Mouse (Mus musculus): Measurements from ENCODE around the gene Slc22a13. TPM values are rescaled to one million over a fixed set of nuclear protein-coding genes. Genes with fewer than 3 reads are reported as not detected.
"Not testable (repeated sequence)": the region's sequence is repeated elsewhere in the genome, so short reads cannot be mapped to it uniquely, and the experiment has no call there.

Slc22a13 gene
- total RNA-seq (2021) = not detected

DNA sequence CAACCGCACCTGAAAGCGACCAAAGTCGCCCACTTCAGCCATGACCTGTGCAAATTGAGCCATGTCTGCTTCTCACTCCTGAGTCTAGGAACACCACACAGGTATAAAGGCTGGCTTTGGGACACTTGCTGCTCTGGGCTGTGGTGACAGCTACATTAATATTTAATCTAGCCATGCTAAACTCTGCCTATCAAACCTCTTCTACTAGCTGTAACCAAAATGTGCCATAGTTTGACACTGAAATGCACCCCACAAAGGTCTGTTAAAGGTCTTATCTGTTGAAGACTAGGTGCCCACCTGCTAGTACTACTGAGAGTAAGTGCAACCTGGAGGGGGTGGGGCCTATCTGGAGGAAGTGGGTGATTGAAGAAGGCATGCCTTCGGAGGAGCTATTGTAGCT lies at the start of gene Slc22a13:
TSS of gene Slc22a13 (minus strand) at position 101 of the 400 bp plus-strand sequence.
- intact Hi-C loops (cut with DNase I) = no loop called here
- no peak for DNase-seq (ENCODE audit: low spot score in 2 of 2)

GRCm38 (mm10) chr9:119258128-119258527 lies 49.2 kb upstream of the Slc22a13 start:
- intact Hi-C loops (cut with DNase I) = loop anchor here (10.0 kb wide), 1 partner anchor 177 kb away; no protein-coding TSS in a partner anchor

GRCm38 (mm10) chr9:119256161-119256560 lies 47.3 kb upstream of the Slc22a13 start:
- no peak for DNase-seq (ENCODE audit: low spot score in 2 of 2)
- intact Hi-C loops (cut with DNase I) = loop anchor here (10.0 kb wide), 1 partner anchor 179 kb away; no protein-coding TSS in a partner anchor

More at GRCm38 (mm10) chr9:119258128-119258527, 49.2 kb upstream of the Slc22a13 start:
- DNase-seq (ENCODE audit: low spot score in 2 of 2) = no peak

- intact Hi-C loops (cut with DNase I) = loop anchor here (10.0 kb wide), 1 partner anchor 180 kb away; no protein-coding TSS in a partner anchor
- no peak for DNase-seq (ENCODE audit: low spot score in 2 of 2)
These were observed 46.2 kb upstream of the Slc22a13 start for GRCm38 (mm10) chr9:119255096-119255495.

GRCm38 (mm10) chr9:119254187-119254586 lies 45.3 kb upstream of the Slc22a13 start:
- intact Hi-C loops (cut with DNase I) = loop anchor here (10.0 kb wide), 1 partner anchor 181 kb away; no protein-coding TSS in a partner anchor

GRCm38 (mm10) chr9:119247996-119248395 lies 39.1 kb upstream of the Slc22a13 start:
- intact Hi-C loops (cut with DNase I) = no loop called here
- DNase-seq (ENCODE audit: low spot score in 2 of 2) = no peak

More at GRCm38 (mm10) chr9:119254187-119254586, 45.3 kb upstream of the Slc22a13 start:
- no peak for DNase-seq (ENCODE audit: low spot score in 2 of 2)

DNA sequence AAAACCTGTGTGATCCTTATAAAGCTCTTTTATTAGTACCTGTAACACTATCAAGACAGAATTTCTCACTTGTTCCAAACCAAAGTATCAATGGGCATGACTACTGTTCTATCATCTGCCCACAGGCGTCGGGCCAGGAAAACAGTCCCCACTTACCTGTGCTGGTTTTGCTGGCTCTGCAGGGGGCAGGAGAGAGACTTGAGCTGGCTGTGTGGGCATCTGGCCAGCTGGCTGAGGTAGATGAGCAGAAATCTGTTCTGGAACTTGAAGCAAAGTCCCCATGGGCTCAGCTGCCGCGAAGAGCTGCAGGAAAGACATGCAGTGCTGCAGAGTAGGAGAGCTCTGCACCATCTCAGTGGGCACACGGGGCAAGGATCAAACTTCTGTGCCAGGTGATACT lies 37.9 kb upstream of the Slc22a13 start:
- intact Hi-C loops (cut with DNase I) = no loop called here
- no peak for DNase-seq (ENCODE audit: low spot score in 2 of 2)

GRCm38 (mm10) chr9:119243981-119244380 lies 35.1 kb upstream of the Slc22a13 start:
- no peak for DNase-seq (ENCODE audit: low spot score in 2 of 2)
- intact Hi-C loops (cut with DNase I) = no loop called here

- intact Hi-C loops (cut with DNase I) = no loop called here
- DNase-seq (ENCODE audit: low spot score in 2 of 2) = no peak
These were observed 32.4 kb upstream of the Slc22a13 start for GRCm38 (mm10) chr9:119241169-119241865.

GRCm38 (mm10) chr9:119240286-119240997 lies 31.5 kb upstream of the Slc22a13 start:
- DNase-seq (ENCODE audit: low spot score in 2 of 2) = peak; percentile 11 to 22
- intact Hi-C loops (cut with DNase I) = no loop called here

DNA sequence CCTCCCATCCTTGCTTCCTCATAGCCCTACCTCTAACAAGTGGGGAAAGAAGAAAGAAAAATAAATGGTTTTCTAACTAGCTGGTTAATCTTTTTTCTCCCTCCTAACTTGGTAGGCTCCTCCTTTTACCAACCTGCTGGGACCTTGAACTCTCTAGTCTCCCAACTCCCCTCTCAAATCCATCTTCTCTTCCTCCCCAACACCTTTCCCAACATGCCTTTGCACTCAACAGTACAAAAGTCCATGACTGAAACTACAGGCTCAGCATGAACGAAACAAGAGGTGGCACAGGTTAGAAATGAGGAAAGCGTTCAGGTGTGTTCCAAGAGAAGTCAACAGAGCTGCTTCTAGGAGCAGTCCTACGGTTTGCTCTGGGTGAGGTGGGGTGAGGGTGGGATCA lies 30.4 kb upstream of the Slc22a13 start:
- intact Hi-C loops (cut with DNase I) = no loop called here
- no peak for DNase-seq (ENCODE audit: low spot score in 2 of 2)

GRCm38 (mm10) chr9:119238796-119239195 lies 29.9 kb upstream of the Slc22a13 start:
- DNase-seq (ENCODE audit: low spot score in 2 of 2) = no peak

DNA sequence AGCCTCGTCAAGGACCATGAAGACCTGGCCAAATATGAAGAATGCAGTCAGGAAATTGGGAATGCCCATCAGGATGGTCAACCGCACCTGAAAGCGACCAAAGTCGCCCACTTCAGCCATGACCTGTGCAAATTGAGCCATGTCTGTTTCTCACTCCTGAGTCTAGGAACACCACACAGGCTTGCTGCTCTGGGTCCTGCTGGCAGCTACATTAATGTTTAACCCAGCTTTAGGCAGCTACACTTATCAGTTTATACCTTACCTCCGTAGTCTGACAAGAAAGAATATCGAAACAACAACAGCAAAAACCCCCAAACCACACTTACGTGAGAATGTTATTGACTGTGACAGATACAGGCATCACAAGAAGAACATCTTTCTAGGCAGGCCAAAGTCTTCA lies 22.7 kb upstream of the Slc22a13 start:
- DNase-seq (ENCODE audit: low spot score in 2 of 2) = no peak
- intact Hi-C loops (cut with DNase I) = no loop called here

More at GRCm38 (mm10) chr9:119238796-119239195, 29.9 kb upstream of the Slc22a13 start:
- intact Hi-C loops (cut with DNase I) = no loop called here

DNA sequence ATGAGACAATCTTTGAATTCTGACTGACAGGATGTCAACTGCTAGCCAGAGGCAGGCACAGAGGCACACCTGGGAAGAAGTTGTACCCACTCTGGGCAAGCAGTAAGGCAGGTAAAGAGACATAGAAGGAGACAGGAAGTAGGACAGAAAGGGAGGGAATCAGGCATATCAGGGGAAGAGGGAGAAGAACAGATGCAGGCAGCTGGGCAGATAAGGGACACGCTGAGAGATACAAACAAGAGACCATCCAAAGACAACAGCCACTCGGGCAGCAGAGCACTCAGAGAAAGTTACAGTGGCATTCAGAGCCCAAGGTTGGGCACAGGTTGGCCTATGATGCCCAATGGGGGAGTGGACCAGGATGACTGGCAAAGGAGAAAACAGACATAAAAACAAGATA lies 21.9 kb upstream of the Slc22a13 start:
- DNase-seq (ENCODE audit: low spot score in 2 of 2) = no peak
- intact Hi-C loops (cut with DNase I) = no loop called here

DNA sequence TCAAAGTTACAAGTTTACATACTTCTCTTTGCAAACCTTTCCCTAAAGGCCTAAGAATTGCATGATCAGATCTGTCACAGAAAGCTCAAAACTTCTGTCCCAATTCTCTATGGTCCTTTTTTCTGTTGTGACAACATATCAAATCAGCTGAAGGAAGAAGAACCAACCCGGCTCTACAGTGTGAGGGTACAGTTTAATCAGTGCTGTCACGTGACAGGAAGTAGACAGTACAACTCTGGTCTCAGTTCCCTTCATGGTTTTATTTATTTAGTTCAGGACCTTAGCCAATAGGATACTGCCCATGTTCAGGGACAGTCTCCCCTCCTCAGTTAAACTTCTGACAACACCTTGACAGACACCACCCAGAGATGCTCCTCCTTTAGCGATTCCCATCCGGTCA lies 11.4 kb upstream of the Slc22a13 start:
- intact Hi-C loops (cut with DNase I) = no loop called here
- DNase-seq (ENCODE audit: low spot score in 2 of 2) = no peak

DNA sequence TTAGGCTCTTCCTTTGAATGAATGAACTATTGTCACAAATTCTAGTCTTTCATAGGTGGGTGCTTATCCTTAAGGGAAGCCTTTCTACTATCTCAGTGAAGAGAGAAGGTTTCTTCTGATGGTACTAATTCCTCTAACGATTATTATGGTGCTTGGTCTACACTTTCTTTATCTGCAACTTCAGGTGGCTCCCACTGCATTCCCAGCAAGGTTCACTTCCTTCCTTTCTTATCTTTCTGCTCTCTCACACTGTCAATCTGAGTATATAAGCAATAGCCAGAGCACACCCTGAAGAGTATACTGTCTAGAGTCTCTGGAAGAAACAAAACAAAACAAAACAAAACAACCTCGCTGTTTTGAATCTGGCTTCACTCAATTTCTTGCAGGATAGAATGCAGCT lies 10.8 kb upstream of the Slc22a13 start:
- DNase-seq (ENCODE audit: low spot score in 2 of 2) = no peak
- intact Hi-C loops (cut with DNase I) = no loop called here

- intact Hi-C loops (cut with DNase I); DNase-seq (ENCODE audit: low spot score in 2 of 2): not testable (repeated sequence)
These were observed 6.4 kb upstream of the Slc22a13 start for GRCm38 (mm10) chr9:119215341-119215740.

DNA sequence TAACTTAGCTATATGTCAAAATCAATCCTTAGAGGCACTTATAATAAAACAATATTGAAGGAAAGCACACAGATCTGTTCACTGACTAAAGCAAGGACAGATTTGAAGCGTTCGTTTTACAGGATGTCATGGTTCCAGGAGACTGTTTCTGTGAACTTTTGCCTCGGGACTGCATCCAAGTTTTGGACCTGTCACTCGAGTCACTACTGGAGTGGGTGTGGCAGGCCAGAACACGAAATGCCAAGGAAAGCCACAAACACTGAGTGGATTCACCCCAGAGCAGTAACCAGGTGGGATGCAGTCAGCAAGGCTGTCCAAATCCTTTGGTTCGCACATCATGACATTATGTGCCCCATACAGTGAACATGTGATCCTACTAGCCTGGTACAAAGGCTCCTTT lies 5.7 kb upstream of the Slc22a13 start:
- DNase-seq (ENCODE audit: low spot score in 2 of 2) = no peak
- intact Hi-C loops (cut with DNase I) = no loop called here

GRCm38 (mm10) chr9:119212996-119213395 lies 4.1 kb upstream of the Slc22a13 start:
- intact Hi-C loops (cut with DNase I) = no loop called here

DNA sequence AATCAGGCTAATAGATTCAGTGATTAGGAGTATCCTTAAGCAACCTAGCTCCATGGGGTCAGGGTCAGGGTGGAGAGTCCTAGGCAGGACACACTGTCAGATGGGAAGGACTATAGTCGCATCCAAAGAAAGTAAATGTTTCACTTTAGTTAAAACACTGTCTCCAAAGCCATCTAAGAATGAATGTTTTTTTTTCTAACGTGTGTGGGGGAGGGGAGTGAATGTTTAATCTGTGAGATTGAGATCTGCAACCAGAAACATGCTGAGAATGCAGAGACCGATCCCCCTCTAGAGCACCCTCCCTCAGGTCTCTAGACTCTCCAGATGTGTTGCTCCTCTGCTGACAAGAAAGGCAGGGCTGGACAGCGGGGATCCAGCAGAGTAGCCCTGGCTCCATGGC lies 1.8 kb downstream of the Slc22a13 start:
- intact Hi-C loops (cut with DNase I) = no loop called here
- DNase-seq (ENCODE audit: low spot score in 2 of 2) = no peak

More at GRCm38 (mm10) chr9:119212996-119213395, 4.1 kb upstream of the Slc22a13 start:
- DNase-seq (ENCODE audit: low spot score in 2 of 2) = no peak

DNA sequence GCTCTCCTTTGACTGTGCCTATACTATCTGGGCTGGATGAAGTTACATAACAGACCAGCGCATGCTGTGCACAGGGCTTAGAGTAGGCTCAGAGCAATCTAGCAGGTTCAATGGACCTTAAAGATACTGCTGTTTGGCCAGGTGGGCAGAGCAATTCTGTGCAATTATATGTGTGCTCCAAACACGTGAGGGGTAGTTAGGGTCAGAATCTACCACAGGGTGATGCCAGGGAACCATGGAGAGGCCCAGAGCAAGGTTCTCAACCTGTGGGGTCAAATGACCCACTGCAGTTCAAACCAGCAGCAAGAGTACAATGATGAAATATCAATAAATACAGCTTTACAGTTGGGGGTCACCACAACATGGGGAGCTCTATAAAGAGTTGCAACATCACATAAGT lies 2.2 kb downstream of the Slc22a13 start:
- intact Hi-C loops (cut with DNase I) = no loop called here
- DNase-seq (ENCODE audit: low spot score in 2 of 2) = no peak

Data from left cerebral cortex, postnatal 25 days (tissue).